Mouse (Mus musculus) A20 (cell line): Measurements from ENCODE around the gene Cd151.

ENCODE experiments used
- DNase-seq: peaks from one replicate; pipeline ENCODE4 v3.0.0-alpha.2; 2011; ENCODE audit warnings: low read depth, low spot score

Cd151 gene

DNA sequence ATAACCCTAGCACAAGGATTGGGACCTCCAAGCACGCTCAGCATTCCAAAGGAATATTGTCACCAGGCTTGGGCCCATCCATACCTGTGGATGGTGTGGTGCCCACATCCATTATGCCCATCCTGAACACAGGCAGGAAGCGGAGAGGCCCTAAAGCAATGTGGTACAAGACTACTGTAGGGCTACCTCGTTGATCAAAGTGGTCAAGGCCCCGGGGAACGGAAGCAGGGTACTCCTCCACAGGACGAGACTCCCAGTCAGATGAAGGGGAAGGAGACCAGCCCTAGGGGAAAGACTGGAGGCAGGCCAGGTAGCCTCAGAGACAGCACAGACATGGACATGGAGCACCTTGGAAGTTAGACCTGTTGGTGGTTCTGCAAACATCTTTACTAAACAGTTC lies 5.6 kb downstream of the Cd151 start:
- DNase-seq, result no peak

DNA sequence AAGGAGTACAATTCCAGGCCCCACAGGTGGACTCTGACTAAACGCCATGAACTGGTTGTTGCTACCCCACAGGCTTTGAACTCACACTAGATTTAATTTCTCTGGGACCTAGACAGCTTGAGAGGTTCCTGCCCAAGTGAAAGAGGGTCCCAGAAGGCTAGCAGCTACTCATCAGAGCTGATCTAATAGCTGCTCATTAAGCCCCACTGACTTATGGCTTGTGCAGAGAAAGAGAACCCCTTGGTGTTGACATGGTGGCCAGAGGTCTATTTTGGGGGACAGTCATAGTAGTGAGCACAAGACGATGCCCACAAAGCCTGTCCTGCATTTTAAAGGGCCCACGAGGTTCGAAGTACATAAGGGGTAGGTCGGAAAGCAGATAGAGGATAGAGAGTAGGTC lies 7.0 kb downstream of the Cd151 start:
- no peak for DNase-seq

DNA sequence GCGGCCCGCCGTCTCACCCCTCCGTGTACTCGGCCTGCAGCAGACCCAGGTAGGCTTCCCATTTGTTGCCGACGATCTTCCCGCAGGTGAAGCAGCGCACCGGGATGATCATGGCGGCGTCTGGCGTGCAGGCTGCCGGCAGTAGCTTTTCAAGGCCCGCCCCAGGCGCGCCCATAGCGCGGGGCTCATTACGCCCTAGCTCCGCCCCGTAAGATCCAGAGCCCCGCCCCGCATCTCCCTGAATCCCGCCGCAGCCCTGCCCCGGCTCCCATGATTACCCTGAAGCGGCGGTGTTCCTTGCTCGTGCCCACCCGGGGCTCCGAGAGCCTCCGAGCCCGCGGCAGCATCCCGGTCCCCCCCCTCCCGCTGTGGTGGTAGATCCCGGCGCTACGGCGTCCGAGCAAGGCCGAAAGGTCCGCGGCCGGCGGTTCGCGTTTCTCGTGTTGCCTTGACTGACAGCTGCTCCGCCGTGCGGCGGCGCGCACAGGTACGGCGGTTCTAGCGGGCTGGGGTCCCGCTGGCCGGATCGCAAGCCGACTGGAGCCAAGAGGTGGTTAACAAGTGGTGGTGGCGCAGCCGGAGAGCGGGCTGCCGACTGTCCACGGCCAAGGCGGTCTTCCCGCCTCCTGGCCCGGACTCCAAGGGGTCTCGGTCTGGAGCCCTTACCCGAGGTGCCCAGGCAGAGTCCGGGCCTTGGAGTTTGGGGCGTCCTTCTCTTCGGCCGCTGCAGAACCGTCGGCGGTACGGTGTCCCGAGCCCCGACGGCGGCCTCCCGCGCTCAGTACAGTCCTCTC lies 8.0 kb downstream of the Cd151 start, which contains the start of the genes Polr2l and Tspan4:
Gene Polr2l, minus strand, starts transcription at position 122 of the 794 bp plus-strand sequence.
Gene Tspan4, plus strand, starts transcription at position 230 of the 794 bp plus-strand sequence.
- DNase-seq, result peak; percentile 93

DNA sequence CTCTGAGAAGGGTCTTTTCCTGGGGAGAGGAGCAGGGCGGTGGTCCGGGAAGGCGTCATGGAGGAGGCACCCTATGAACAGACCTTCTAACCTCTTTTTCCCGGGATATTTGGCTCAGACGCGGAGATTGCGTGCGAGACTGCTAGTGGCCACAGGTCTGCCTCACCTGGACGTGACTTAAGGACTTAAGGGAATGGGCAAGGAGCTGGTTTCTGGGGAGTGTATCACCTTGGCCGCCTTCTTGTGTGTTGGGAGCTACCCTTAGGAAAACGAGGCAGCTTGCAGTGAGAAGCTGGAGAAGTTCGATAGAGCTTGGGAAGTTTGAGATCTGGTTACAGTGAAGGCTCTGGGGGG lies 8.6 kb downstream of the Cd151 start:
- no peak for DNase-seq

DNA sequence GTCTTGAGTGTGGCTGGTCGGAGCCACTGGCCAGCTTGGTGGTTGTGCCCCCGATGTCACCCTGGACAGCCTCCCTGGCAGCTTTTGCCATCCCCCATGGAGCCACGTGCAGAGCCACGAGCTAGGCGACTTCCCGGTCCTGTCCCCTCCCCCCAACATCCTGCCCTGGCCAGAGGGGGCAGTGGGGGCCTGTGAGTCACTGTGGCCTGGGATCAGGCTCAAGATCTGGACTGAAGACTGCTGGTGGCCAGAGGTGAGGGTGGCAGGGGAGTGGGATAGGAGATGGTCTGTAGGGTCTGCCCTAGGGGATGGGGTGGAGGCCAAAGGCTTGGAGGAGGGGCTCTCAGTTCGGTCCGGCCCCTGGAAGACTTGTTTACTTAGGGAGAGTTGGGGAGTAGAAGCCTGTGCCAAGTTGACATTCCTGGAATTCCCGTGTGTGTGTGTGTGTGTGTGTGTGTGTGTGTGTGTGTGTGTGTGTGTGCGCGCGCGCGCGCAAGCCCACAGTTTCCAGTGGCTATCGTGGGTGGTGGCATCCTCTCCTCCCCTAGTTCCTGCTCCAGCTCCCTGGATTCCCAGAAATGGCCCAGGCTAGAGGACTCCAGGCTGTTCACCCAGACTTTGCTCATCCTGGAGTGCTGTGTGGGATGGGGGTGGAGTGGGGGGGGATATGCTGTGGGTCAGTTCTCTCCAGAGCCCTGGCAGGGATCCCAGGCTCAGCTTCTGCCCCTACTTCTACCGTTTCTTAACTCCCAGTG lies 9.2 kb downstream of the Cd151 start:
- no peak for DNase-seq

DNA sequence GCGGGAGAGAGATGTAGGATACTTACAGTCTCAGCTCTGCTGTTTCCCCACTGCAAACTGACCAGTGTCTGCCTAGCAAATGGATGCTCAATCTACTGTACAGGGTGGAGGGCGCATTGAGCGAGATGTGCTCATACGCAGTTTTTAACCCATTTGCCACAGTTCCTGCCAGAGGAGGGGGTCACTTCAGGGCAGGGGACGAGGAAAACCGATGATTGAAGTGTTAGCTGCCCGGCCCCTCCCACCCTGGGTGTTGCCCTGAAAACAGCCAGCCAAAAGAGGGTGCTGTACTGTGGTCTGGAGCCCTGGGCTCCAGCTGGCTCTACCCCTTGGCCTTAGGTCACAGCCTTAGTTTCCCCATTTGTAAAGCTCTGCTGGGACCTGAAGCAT lies 9.8 kb downstream of the Cd151 start:
- peak; percentile 41 for DNase-seq

DNA sequence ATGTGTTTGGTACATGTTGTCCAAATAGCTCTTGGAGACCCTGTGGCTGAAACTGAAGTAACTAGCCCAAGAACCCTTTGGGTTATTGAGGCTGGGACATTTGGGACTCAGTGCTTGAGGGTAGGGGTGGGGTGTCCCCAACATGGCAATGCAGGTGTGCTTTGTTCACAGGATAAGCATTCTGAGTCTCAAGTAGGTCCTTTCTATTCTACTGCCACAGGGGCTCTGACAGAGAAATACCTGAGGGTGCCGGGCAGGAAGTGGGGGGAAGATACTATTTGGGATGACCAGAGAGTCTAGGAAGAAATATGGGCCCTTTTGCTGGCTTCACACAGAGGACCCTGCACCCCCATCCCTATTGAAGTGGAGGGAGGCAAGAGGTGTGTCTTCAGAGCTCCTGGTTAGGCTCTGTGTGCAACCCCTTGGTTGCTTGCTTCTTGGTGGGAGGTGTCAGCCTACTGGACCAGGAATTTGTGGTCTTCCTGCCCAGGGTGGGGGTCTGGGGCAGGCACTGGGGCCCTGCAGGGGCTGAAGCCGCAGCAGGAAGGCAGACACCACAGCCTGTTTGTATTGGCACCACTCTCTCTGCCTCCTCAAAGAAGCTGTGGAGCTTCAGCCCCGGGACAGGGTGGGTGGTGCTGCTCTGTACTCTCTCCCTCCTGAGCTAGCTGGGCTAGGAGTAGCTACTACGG lies 10.5 kb downstream of the Cd151 start:
- no peak for DNase-seq

DNA sequence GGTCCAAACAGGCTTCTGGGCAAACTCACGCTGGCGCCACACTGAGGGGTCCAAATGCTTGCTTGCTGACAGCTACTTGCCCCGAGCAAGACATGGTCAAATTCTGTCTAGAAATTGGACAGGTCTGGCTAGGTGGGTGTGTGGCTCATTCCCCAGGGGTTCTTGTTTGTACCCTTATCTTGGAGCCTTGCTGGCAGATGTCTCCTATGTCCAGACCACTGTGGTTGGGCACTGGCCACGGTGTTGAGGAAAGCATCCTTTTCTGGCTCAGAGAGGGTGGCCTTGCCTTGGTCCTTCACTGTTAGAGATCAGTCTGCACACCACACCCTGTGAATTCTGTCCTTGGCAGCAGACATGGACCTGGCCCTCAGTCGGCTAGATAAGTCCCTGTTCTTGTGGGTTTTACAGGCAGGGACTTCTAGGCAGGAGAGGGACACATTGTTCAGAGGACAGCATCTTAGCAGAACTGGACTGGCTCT lies 11.1 kb downstream of the Cd151 start:
- DNase-seq, result no peak

DNA sequence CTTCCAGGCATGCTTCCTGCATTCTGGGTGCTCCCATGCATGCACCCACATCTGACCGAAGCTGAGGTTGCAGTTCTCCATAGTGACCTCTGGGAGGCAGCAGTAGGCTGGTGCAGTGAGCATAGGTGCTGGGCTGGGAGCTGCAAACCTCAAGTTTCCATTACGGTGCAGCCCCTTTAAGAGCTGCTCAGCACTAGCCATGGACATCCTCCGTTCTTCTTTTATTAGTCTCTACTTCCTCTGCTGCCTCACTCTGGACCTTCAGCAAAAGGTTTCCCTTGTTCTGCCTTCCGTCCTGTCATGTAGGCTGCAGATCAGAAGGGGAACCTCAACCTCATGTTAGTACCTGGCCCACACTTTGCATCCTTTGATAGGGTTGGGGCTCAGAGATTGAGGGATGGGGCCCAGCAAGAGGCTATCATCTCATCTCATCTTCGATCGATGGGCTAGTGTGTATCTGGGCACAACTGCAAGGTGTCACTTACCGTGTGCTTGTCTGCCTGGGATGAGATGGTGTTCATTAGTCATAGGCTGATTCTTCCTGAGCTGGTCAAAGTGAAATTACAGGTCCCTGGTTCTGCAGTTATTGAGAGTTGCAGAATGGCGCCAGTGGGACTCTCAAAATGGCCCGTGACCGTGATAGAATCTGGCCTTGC lies 13.8 kb downstream of the Cd151 start:
- DNase-seq, result peak; percentile 89

DNA sequence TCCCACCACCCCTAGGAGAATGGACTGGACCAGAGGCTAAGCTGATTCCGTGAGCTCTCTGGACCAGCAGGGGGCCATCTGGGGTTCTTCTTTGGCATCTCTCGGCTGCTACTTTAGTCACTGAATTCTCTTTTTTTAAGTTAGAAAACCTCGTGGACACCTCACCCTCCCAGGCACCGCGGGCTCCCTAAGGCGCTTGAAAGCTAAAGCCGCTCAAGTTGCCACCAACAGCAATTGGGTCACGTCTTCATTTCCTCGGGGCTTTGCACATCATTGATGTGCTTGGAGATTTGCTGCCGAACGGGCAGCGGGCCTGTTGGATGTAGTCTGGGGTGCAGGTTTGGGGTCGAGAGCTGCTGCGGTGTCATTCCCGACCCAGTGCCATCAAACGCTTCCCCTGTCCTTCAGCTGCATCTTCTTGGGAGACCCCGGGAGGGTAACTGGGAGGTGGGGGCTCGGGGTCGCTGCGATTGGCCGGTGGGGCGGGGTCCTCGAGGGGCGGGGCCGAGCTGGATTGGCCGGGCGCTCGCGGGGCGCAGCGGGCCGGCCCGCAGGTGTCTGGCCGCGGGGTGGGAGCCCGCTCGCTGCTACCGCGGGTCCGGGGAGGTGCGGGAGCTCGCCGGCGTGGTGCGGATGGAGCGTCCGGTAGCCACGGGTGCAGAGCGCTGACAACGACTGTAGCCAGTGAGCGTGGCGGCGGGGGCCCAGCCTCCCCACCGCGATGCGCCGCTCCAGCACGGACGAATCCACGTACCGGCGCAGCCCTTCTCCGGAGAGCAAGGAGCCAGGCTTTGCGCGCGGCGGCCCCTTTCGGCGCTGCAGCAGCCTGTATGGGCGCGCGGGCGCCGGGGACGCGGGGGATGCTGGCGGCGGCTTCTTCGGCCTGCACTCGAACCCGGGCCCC lies 14.6 kb downstream of the Cd151 start:
- peak; percentile 82 for DNase-seq

DNA sequence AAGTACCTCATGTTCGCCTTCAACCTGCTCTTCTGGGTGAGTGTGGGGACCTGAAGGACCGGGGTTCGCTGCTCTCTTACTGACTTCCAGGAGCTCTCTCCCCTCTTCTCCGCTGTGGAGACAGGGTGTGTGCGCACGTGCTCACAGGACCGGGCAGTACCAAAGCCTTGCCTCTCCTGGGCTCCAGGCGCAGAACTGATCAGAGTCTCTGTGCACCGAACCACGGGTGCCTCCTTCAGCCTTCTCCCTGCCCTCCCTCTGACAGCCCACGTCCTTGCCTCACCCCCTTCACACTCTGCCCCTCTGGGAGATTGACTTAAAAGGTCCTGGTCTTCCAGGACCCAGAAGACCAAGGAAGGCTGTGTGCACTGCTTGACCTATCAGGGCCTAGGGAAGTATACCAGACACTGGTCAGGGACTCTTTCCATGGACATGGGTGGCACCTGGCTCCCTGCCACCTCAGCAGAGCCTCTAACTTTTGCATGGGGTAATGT lies 15.4 kb downstream of the Cd151 start:
- no peak for DNase-seq

DNA sequence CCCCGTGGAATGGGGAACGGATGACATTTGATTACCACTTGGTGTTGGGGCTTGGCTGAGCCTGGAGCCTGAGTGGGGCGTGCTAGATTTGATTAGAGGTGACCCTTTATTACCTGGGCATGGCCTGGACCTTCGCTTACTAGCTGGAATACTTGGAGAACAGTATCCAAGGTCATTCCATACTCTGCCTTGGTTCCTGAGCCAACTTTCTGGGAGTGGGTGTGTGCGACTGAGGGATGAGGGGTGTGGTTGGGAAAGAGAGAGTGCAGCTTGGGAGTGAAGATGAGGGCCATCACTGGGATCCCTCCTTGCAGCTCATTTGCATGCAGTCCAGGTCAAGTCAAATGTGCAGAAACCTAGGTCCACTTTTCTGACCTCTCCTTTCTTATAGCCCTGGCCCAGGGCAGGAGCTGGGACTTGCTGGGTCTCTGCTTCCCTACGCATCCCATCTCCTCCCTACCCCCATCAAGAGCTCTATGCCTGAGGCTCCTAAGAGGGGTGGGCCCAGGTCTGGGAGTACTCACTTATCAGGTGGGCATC lies 16.0 kb downstream of the Cd151 start:
- no peak for DNase-seq

DNA sequence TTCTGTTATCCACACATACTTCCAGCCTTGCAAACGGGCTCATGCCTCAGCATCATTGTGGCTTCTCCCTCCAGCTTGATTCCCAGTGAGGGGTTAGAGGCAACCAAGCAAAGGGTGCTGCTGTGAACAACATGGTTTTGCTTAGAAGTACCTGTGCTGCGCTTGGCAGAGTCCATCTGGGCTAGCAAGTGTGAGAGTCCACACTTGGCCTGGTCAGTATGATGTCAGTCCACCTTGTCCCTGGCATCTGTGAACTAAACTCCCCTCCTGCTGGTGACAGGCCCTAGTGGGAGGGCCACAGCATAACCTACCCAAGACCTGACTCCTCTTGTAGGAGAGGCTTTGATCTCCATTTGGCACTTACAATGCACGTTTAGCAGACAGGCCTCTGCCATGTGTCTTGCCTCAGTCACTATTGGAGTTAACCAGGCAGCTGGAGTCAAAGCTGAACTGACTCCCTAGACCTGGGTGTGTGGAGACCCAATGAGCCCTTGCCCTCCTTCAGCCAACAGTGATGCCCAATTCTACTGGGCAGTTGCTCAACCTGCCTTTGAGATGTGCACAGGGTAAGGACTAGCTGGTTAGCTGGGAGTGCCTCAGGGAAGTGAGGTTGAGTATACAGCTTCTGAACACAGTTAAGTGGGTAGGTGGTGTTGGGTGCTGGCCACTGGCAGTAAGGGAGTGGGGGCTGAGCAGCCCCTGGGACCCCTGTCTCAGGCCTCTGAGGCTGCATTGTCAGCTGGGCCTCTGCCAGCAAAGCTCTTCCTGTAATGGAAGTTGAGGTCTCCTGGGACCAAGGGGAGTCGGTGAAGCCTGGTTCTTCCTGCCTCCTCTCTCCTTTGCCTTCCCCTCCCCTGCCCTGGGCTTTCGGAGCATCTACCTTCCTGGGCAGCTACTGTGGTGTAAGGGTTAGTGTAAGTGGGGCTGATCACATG lies 17.3 kb downstream of the Cd151 start:
- no peak for DNase-seq

DNA sequence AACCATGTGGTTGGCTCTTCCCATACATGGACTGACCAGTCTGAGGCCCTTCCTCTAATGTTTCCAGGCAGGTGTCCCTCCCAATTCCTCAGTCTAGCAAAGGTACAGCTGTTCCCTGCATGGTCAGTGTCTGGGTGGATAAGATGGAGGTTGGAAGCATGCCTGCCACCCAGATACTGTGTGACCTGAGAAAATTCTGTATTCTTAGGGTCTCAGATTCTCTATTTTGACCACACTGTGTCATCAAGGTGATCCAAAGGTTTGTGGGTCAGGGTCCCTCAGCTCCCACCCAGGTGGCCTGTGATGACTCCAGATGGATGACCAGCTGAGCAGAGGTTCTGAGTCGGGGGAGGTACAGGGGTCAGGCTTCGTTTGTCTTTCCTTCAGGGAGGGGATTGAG lies 18.0 kb downstream of the Cd151 start:
- DNase-seq, result no peak

DNA sequence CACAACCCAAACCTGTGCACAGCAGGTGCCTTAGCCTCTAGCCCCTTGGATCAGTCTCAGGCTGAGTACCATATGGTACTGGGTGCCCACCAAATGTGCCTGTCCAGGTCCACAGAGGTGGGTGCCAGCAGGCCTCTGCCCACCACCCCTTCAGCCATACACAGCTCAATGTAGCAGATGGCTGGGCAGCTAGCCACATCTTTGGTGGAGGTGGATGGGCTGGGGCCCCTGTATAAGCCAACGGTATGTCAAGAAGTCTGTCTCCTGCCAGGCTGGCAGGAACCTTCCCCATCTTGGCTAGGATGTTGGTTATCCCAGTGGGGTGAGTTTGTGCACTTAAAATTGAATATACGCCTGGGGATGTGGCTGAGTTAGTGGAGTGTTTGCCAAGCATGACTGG lies 18.4 kb downstream of the Cd151 start:
- DNase-seq, result no peak

DNA sequence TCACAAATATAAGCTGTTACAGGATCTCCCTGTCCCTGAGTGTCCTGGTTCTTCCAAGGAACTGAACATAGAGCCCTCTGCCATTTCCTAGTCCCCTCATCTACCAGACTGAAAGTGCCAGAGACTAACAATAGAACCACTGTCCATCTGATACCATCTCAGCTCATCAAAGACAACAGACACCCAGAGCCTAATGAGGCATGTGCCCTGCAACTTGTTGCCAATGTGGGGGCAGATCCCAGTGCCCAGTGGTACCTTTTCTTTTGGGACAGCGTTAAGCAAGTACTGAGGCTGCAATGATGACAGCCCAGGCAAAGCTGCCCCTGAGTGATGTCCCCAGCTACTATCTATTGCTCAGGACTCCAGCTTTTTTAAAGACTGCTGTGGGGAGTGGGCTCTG lies 19.0 kb downstream of the Cd151 start:
- no peak for DNase-seq

DNA sequence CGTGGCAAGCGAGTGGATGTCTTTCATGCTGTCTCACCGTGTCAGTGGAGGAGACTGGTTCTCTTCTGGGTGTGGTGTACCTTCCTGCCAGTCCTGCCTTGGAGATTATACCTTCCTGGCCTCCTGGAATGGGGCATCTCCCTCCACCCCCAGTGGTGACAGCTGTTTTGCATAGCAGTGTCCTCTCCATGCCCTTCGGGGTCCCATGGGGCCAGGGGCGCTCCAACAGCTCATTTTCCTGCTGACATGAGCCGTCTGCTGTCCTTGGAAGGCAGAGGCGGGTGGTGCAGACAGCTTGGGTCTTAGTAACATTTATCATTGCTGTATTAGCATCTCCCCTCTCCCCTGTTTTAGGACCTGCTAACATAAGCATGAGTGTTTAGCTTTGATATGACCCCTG lies 19.9 kb downstream of the Cd151 start:
- no peak for DNase-seq

DNA sequence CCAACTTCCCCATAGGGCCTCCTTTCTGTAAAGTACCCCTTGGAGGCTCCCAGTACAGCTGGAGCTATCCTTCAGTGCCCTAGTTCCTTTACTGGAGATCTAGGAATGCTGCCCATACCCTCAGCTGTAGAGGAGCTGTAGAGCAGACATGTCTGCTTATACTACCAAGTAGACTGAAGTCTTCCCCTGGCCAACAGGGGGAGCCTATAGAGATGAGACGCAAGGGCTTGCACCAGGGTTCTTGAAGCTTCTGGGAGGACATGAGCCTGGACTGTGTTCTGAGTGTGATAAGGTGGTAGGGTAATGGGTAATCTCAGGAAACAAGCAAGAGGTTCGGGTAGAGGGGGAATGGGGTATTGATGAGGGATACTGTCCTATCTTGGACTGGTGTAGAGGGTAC lies 24.0 kb downstream of the Cd151 start:
- DNase-seq, result peak; percentile 55

DNA sequence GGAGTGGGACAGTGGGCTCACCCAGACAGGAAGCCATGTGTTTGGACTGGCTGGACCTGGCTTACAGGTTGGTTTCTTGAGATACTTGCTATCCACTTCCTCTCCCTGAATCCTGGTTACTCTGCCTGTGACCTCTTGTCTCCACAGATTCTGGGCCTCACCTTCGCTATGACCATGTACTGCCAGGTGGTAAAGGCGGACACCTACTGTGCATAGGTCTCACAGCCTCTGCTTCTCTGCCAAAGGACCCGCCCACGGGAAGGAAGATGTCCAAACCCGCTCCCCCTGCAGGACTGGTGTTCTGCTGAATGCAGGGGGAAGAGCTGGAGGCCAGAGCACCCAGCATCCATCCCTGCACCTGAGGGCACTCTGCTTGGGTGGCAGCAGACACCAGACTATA lies 25.5 kb downstream of the Cd151 start:
- no peak for DNase-seq
